Mouse (Mus musculus) lung, postnatal 4 days (tissue): Measurements from ENCODE around the gene Dph7.
"Not testable (repeated sequence)": the region's sequence is repeated elsewhere in the genome, so short reads cannot be mapped to it uniquely, and the experiment has no call there.

Experiments used
- DNase-seq, 2 experiments: peaks; one replicate each; pipeline ENCODE4 v3.0.0; 2021

Dph7 gene

DNA sequence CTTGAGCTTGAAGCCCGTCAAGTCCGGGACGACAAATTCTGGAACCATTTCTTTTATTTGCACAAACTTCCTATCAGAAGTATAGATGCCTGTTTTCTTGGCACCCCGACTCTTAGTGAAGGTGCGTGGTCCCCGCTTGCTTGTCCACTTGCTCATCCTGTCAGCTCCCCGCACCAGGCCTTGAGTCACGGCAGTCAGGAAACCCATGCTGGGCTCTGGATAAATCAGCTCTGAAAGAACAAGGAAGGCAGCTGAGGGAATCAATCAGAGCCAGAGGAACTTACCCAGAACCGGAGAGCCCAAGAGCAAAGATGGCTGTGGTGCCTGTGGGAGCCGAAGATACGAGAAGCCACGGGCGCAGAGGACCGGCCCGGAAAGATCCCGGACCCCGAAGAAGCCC lies 12.3 kb downstream of the Dph7 start:
- not testable (repeated sequence) for DNase-seq

DNA sequence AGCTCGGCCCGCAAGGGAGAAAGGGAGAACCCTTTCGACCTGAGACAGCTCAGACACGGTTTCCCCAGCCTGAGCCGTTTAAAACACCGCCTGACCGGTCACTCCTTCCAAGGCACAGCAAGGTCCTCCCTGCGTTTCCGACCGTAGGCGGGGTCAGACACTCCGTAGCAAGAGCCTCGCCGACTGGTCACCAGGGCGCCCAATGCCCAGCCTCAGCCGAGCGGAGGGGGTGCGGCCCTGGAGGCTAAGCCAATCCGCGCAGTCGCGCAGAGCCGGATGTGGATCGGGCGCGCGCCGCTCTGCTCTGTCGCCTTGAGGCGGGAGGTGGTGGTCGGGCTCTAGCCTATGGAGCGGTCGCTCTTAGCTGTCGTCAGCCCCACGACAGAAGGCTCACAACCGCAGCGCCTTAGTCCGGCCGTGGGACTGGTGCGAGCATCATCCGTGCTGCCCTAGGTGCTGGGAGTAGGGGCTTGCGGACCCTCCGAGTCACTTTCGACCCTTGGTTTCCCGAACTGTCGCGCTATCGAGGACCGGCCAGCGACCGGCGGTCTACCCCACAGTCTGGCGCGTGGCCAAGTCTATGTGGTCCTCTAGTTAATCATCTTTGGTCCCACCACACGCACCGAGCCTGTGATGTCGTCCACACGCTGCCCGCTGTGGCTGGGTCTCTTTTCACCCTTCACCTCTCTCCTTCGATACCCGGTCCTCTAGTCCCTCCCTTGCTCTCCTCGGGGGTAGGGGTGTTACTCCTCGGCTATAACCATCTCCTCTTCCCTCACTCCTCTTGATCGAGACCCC lies 12.9 kb downstream of the Dph7 start, which contains the start of gene Mrpl41:
TSS of gene Mrpl41 (minus strand) at position 193 of the 798 bp plus-strand sequence.
- peak; percentile 97 to 99 for DNase-seq

DNA sequence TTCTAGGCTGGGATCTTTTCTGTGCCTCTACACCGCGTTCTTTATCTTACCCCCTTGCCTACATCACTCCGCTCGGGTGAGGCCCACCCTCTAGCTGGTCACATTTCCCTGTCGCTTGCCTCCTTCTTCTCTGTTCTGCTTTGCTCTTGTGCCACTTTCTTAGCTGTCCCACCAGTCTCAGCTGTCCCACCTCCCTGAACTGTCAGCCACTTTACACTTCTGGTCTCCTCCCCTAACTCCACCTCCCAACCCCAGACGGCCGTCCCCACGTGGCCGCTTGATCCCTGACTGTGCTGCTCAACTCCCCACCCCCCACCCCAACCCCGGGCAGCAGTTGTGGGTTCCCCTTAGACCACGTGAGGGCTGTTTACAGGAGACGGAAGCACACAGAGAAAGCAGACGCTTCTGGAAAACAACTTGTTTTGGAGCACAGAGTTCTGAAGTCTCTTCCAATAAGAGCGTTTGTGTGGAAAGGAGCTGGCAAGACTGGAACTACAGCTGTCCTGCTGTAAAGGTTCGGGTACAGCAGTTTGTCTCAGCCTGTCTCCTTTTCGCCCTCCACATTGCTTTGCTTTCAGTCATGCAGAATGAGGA lies 13.6 kb downstream of the Dph7 start, which contains the start of gene Pnpla7:
TSS of gene Pnpla7 (plus strand) at position 330 of the 594 bp plus-strand sequence.
- peak; percentile 88 to 90 for DNase-seq

- DNase-seq, result peak in 1 of 2 experiments; percentile 26
These were observed 14.8 kb downstream of the Dph7 start for GRCm38 (mm10) chr2:24976960-24977359.

- DNase-seq, result no peak
These were observed 25.6 kb downstream of the Dph7 start for GRCm38 (mm10) chr2:24987762-24988161.

DNA sequence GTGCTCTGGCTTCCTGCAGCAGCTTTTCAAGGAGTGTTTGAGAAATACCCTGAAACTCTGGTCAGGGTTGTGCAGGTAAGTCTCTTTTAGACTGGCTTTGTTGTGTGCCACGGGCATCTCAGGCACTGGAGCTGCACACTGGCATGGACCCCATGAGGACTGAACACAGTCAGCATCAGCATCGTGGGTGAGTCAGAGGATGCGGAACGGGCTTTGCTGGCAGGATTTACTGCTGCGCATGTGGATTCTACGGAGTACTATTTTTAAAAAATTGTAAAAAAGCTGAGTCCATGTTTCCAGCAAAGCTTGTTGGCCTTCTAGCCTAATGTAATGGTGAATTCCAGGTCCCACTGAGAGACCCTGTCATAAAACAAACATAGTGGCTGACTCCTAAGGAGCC lies 33.1 kb downstream of the Dph7 start:
- no peak for DNase-seq

- no peak for DNase-seq
These were observed 34.3 kb downstream of the Dph7 start for GRCm38 (mm10) chr2:24996471-24996870.

GRCm38 (mm10) chr2:25000544-25001235 lies 38.5 kb downstream of the Dph7 start:
- DNase-seq, result peak in 1 of 2 experiments; percentile 37

GRCm38 (mm10) chr2:25003946-25004786 lies 42.0 kb downstream of the Dph7 start:
- DNase-seq, result no peak

GRCm38 (mm10) chr2:25006767-25007166 lies 44.6 kb downstream of the Dph7 start:
- no peak for DNase-seq

- no peak for DNase-seq
These were observed 46.0 kb downstream of the Dph7 start for GRCm38 (mm10) chr2:25008250-25008649.
